27 mouse cellular contexts compared by ENCODE assay signal in the genomic region with DNA sequence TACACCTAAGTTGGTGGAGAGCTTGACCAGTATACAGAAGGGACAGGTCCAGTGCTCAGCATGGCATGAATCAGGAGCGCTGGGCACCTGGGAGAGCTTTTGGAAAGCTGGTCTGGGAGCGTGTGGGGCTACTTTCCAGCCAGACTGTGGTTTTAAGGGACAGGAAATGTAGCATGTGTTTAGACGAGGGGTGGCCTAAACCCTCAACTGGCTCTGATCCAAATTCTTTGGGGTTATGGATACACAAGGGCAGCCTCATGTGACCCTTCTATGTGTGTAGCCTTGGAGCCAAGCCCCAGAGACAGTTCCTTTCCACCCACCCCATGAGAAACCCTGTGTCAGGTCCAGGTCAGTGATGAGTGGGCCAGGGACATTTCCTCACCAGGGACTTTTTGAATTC. TPM values are rescaled to one million over a fixed set of nuclear protein-coding genes. Genes with fewer than 3 reads are reported as not detected.
DNase-seq lines count a peak whose midpoint lies in the region; TF ChIP-seq lines count a peak whose summit lies in the region.
"Had no signal": no experiment of that assay in that cellular context is flagged by ENCODE, and none has a peak within 500 bp of the region (broad histone marks: within the 10 kb centered on the region; RNA-seq: fewer than 3 reads in every experiment).

No protein-coding gene starts in this region.

- H3K79me2 ChIP-seq in myocyte (ENCODE audit: control insufficient read depth, insufficient read depth) = no peaks in the 10 kb centered on the region

- DNase-seq in kidney, adult 2 months = peak; percentile 61
- DNase-seq in kidney, postnatal 36 days = no peak
- DNase-seq in lung, postnatal 10 days = peak; percentile 64
- DNase-seq in lung, adult 2 months = no peak
- DNase-seq in adipocyte (ENCODE audit: low spot score) = peak; percentile 19
- no peak for DNase-seq in thymus, postnatal 0 days (ENCODE audit: low spot score)
- DNase-seq in gastrocnemius, adult 8-10 months (ENCODE audit: low spot score in 2 of 2) = no peak
- DNase-seq: adrenal gland, postnatal 36 days; cerebellum, adult 9-10 months; gastrocnemius, adult 2 months; heart, postnatal 14 days; layer of hippocampus, adult 9-11 months; right cerebral cortex, postnatal 4 days; thymus, adult 2 months; thymus, postnatal 4 days had no signal

- H3K4me1 ChIP-seq in kidney, adult 2 months (ENCODE audit: control insufficient read depth, insufficient read depth, low read length) = peaks cover 18% of the 10 kb centered on the region; the same call in 1 of the 2 replicates
- peaks cover 5% of the 10 kb centered on the region; the same call in 1 of the 2 replicates for H3K4me1 ChIP-seq in lung, adult 2 months (ENCODE audit: control insufficient read depth, insufficient read depth, low read length)
- H3K4me1 ChIP-seq: hindbrain, embryonic 10.5 days; hindbrain, embryonic 15.5 days; limb, embryonic 10.5 days; neural tube, embryonic 12.5 days had no signal

- H3K4me3 ChIP-seq in kidney, adult 2 months (ENCODE audit: insufficient read depth, low read depth, low read length) = no peak overlapping the region
- no peak overlapping the region for H3K4me3 ChIP-seq in lung, adult 2 months (replicated peaks; ENCODE audit: extremely low read depth, low read depth, low read length)
- H3K4me3 ChIP-seq in myocyte = no peak overlapping the region
- H3K4me3 ChIP-seq: erythroblast, embryonic 14.5 days; gastrocnemius, adult 2 months; hindbrain, embryonic 10.5 days; hindbrain, embryonic 15.5 days; limb, embryonic 10.5 days; limb, embryonic 15.5 days; neural tube, embryonic 12.5 days had no signal

- H3K36me3 ChIP-seq in kidney, adult 2 months (ENCODE audit: control insufficient read depth, insufficient read depth, low read length) = no peaks in the 10 kb centered on the region
- no peaks in the 10 kb centered on the region for H3K36me3 ChIP-seq in myocyte (ENCODE audit: control insufficient read depth, insufficient read depth)
- H3K36me3 ChIP-seq: G1E; hindbrain, embryonic 10.5 days; hindbrain, embryonic 15.5 days; limb, embryonic 10.5 days; limb, embryonic 15.5 days; neural tube, embryonic 12.5 days had no signal

- no peak overlapping the region for H3K27ac ChIP-seq in kidney, adult 2 months (ENCODE audit: insufficient read depth, low read depth, low read length)
- H3K27ac ChIP-seq: gastrocnemius, adult 2 months; hindbrain, embryonic 10.5 days; hindbrain, embryonic 15.5 days; kidney, postnatal 0 days; limb, embryonic 10.5 days; limb, embryonic 15.5 days; liver, embryonic 14.5 days; neural tube, embryonic 12.5 days; stomach, postnatal 0 days had no signal

- H3K4me2 ChIP-seq in myocyte (ENCODE audit: low read depth) = peak overlapping the region; percentile 26
- H3K4me2 ChIP-seq: hindbrain, embryonic 15.5 days; limb, embryonic 15.5 days; midbrain, embryonic 11.5 days; neural tube, embryonic 12.5 days had no signal

- no peaks in the 10 kb centered on the region for H3K27me3 ChIP-seq in kidney, adult 2 months (replicated peaks; ENCODE audit: control insufficient read depth, insufficient read depth, low read length)
- no peaks in the 10 kb centered on the region for H3K27me3 ChIP-seq in myocyte (ENCODE audit: control insufficient read depth, insufficient read depth, insufficient read length)
- H3K27me3 ChIP-seq: hindbrain, embryonic 15.5 days; limb, embryonic 15.5 days; neural tube, embryonic 12.5 days had no signal

- H3ac ChIP-seq in myocyte (ENCODE audit: control insufficient read depth, insufficient read length) = no peak overlapping the region

- no peak for TF ChIP-seq POLR2A in kidney, adult 2 months (IDR thresholded peaks at IDR 0.05; ENCODE audit: low read depth, low read length)
- TF ChIP-seq POLR2A in lung, adult 2 months (IDR thresholded peaks at IDR 0.05; ENCODE audit: borderline replicate concordance, extremely low read depth, low read depth, low read length) = no peak
- no peak for TF ChIP-seq POLR2A in myocyte (IDR thresholded peaks at IDR 0.05; ENCODE audit: insufficient read length, low read depth)

- no peak for TF ChIP-seq CTCF in kidney, adult 2 months (conservative IDR thresholded peaks at IDR 0.05; ENCODE audit: insufficient read depth, insufficient read length, low read depth, low read length)
- no peak for TF ChIP-seq CTCF in lung, adult 2 months (IDR thresholded peaks at IDR 0.05; ENCODE audit: insufficient read depth, low read length)

- 50% methylated on average over 3 of the region's 3 CpGs for WGBS in kidney, adult 2 months
- WGBS in lung, adult 2 months = 47% methylated on average over 3 of the region's 3 CpGs

TF ChIP-seq in myocyte, 11 proteins besides CTCF, POLR2A, EP300 and RAD21:
- TF ChIP-seq REST (IDR thresholded peaks at IDR 0.05; ENCODE audit: insufficient read depth, insufficient read length) (no peak), SRF (IDR thresholded peaks at IDR 0.05; ENCODE audit: control insufficient read depth, insufficient read length, low read depth) (no peak), MYOD1 (IDR thresholded peaks at IDR 0.05; ENCODE audit: control insufficient read depth in 1 of 3, insufficient read length in 2 of 3, low read depth in 2 of 3) (peak in 1 of 3 experiments; percentile 9)

RNA-seq across cellular contexts. Expression of a gene that starts 5.7 kb away (rescaled TPM):
- 17.6 and 18.8 TPM in 2 replicates for polyA plus RNA-seq in kidney, adult 2 months (2012; rRNA removed)
- 10.1 and 18.7 TPM in 2 replicates for polyA plus RNA-seq in lung, adult 2 months (2012; rRNA removed)
- polyA plus RNA-seq in myocyte (2012; fragmentation: generic; extraction: Trizol) = 12.3 TPM
- 10.5 and 12.0 TPM in 2 replicates for polyA plus RNA-seq in thymus, postnatal 0 days (2015; fragmentation: Nextera tagmentation; extraction: Ambion mirVana)
- total RNA-seq in gastrocnemius, adult 8-10 months (2022) = 1 to 10 TPM; 4.5 to 5.6 (median 4.9) TPM

RNA-seq across cellular contexts. Expression of a gene that starts 22.5 kb away (rescaled TPM):
- polyA plus RNA-seq in kidney, adult 2 months (2012; rRNA removed) = 80.6 and 96.2 TPM in 2 replicates
- 111 and 134 TPM in 2 replicates for polyA plus RNA-seq in lung, adult 2 months (2012; rRNA removed)
- 23.6 TPM for polyA plus RNA-seq in myocyte (2012; fragmentation: generic; extraction: Trizol)
- 57.4 and 63.7 TPM in 2 replicates for polyA plus RNA-seq in thymus, postnatal 0 days (2015; fragmentation: Nextera tagmentation; extraction: Ambion mirVana)
- 1 to 10 TPM; 2.3 to 8.6 (median 7.3) TPM for total RNA-seq in gastrocnemius, adult 8-10 months (2022)

Comparison
In these comparisons a context has a peak if more than half of its experiments do, and no peak if none do; other contexts are left out.
1. DNase-seq: peak in kidney, adult 2 months (single experiment), lung, postnatal 10 days (single experiment) and adipocyte (single experiment); none in kidney, postnatal 36 days (0 of 2), lung, adult 2 months (single experiment), thymus, postnatal 0 days (single experiment) and gastrocnemius, adult 8-10 months (0 of 2).